Mouse (Mus musculus) cerebellum, adult 18-20 months (tissue): ENCODE data around the gene Cmtm1.
"Not testable (repeated sequence)": the region's sequence is repeated elsewhere in the genome, so short reads cannot be mapped to it uniquely, and the experiment has no call there.

Experiments
- DNase-seq, 2 experiments: peaks; one replicate each; pipeline ENCODE4 v3.0.0; 2021

The Cmtm1 gene

GRCm38 (mm10) chr8:104313311-104313710, 3.4 kb upstream of the Cmtm1 start:
- no peak for DNase-seq

- not testable (repeated sequence) for DNase-seq
Observed at GRCm38 (mm10) chr8:104312023-104312422, 2.1 kb upstream of the Cmtm1 start.

GRCm38 (mm10) chr8:104308341-104308740, 1.6 kb downstream of the Cmtm1 start:
- not testable (repeated sequence) for DNase-seq

GRCm38 (mm10) chr8:104304962-104305361, 5.0 kb downstream of the Cmtm1 start:
- DNase-seq, result no peak

GRCm38 (mm10) chr8:104302536-104302935, 7.4 kb downstream of the Cmtm1 start:
- not testable (repeated sequence) for DNase-seq

- not testable (repeated sequence) for DNase-seq
Observed at GRCm38 (mm10) chr8:104301577-104301976, 8.4 kb downstream of the Cmtm1 start.

- no peak for DNase-seq
Observed at GRCm38 (mm10) chr8:104294396-104294795, 15.5 kb downstream of the Cmtm1 start.

GRCm38 (mm10) chr8:104293081-104293480, 16.9 kb downstream of the Cmtm1 start, which contains the start of gene Cmtm2a:
Gene Cmtm2a (minus strand): TSS chr8:104293181.
- DNase-seq, result not testable (repeated sequence)

GRCm38 (mm10) chr8:104268937-104269440, 41.0 kb downstream of the Cmtm1 start:
- no peak for DNase-seq

GRCm38 (mm10) chr8:104268368-104268767, 41.6 kb downstream of the Cmtm1 start:
- no peak for DNase-seq

GRCm38 (mm10) chr8:104264271-104264935, 45.5 kb downstream of the Cmtm1 start:
- not testable (repeated sequence) for DNase-seq

GRCm38 (mm10) chr8:104261802-104262201, 48.1 kb downstream of the Cmtm1 start:
- DNase-seq, result not testable (repeated sequence)

- DNase-seq, result no peak
Observed at GRCm38 (mm10) chr8:104253016-104253415, 56.9 kb downstream of the Cmtm1 start.

- no peak for DNase-seq
Observed at GRCm38 (mm10) chr8:104251461-104251860, 58.5 kb downstream of the Cmtm1 start.

GRCm38 (mm10) chr8:104250439-104251367, 59.2 kb downstream of the Cmtm1 start, which contains the start of gene Cklf:
Gene Cklf (plus strand): TSS chr8:104250861.
- peak; percentile 72 to 84 for DNase-seq

- no peak for DNase-seq
Observed at GRCm38 (mm10) chr8:104249442-104249996, 60.4 kb downstream of the Cmtm1 start.

GRCm38 (mm10) chr8:104248276-104248675, 61.7 kb downstream of the Cmtm1 start, which contains the start of gene Tk2:
Gene Tk2 (minus strand): TSS chr8:104248558.
- DNase-seq, result peak; percentile 64 to 73

- DNase-seq, result peak; percentile 42 to 48
Observed at GRCm38 (mm10) chr8:104247908-104248275, 62.1 kb downstream of the Cmtm1 start.

GRCm38 (mm10) chr8:104247054-104247907, 62.7 kb downstream of the Cmtm1 start:
- no peak for DNase-seq

- no peak for DNase-seq
Observed at GRCm38 (mm10) chr8:104246621-104247020, 63.3 kb downstream of the Cmtm1 start.
